Mouse (Mus musculus) hindbrain, embryonic 13.5 days (tissue): ENCODE data around the gene Minos1. TPM values are rescaled to one million over a fixed set of nuclear protein-coding genes. Genes with fewer than 3 reads are reported as not detected.

Experiments used
- ATAC-seq: fragments of 200-750 bp; cut with Nextera tagmentation; 2 replicates; pipeline ENCODE4 v1.8.0; 2017; ENCODE audit warnings: moderate TSS enrichment; ENCODE audit not compliant: low FRiP score
- H3K27ac ChIP-seq: fragments of 300-500 bp; sonication (generic); 2 replicates; pipeline ENCODE4 v1.5.1; 2015; ENCODE audit warnings: inconsistent platforms, mild to moderate bottlenecking, moderate library complexity
- H3K27me3 ChIP-seq: fragments of 300-500 bp; sonication (generic); 2 replicates; pipeline ENCODE4 v1.6.1; 2015; ENCODE audit warnings: mild to moderate bottlenecking, inconsistent platforms
- H3K36me3 ChIP-seq: fragments of 300-500 bp; sonication (generic); 2 replicates; pipeline ENCODE4 v1.6.1; 2015; ENCODE audit warnings: mild to moderate bottlenecking, inconsistent platforms
- H3K4me1 ChIP-seq: fragments of 300-500 bp; sonication (generic); replicated peaks from 2 replicates; pipeline ENCODE4 v1.6.1; 2015; ENCODE audit warnings: inconsistent platforms
- H3K4me2 ChIP-seq: fragments of 300-500 bp; sonication (generic); 2 replicates; pipeline ENCODE4 v1.6.1; 2015; ENCODE audit warnings: inconsistent platforms, mild to moderate bottlenecking, moderate library complexity
- H3K4me3 ChIP-seq: fragments of 300-500 bp; sonication (generic); 2 replicates; pipeline ENCODE4 v1.5.1; 2015; ENCODE audit warnings: mild to moderate bottlenecking, inconsistent platforms
- H3K9ac ChIP-seq: fragments of 300-500 bp; sonication (generic); 2 replicates; pipeline ENCODE4 v1.6.1; 2015; ENCODE audit warnings: mild to moderate bottlenecking, inconsistent platforms
- H3K9me3 ChIP-seq: fragments of 300-500 bp; sonication (generic); 2 replicates; pipeline ENCODE4 v1.6.1; 2016; ENCODE audit warnings: inconsistent platforms
- WGBS: fragments of 180-500 bp; shearing (Covaris S2); methylation state at CpG from one replicate; pipeline ENCODE4 v1.1.7; 2015; 5-methylcytosine and 5-hydroxymethylcytosine counted together
- polyA plus RNA-seq: library from polyadenylated mRNA; unstranded; fragments of >200 nt; fragmentation: Nextera tagmentation; extraction: Ambion mirVana; gene quantifications from 2 replicates; pipeline ENCODE4 v1.2.1, GENCODE M21; 2015

Minos1 gene
- polyA plus RNA-seq, result 424 and 441 TPM in 2 replicates

DNA sequence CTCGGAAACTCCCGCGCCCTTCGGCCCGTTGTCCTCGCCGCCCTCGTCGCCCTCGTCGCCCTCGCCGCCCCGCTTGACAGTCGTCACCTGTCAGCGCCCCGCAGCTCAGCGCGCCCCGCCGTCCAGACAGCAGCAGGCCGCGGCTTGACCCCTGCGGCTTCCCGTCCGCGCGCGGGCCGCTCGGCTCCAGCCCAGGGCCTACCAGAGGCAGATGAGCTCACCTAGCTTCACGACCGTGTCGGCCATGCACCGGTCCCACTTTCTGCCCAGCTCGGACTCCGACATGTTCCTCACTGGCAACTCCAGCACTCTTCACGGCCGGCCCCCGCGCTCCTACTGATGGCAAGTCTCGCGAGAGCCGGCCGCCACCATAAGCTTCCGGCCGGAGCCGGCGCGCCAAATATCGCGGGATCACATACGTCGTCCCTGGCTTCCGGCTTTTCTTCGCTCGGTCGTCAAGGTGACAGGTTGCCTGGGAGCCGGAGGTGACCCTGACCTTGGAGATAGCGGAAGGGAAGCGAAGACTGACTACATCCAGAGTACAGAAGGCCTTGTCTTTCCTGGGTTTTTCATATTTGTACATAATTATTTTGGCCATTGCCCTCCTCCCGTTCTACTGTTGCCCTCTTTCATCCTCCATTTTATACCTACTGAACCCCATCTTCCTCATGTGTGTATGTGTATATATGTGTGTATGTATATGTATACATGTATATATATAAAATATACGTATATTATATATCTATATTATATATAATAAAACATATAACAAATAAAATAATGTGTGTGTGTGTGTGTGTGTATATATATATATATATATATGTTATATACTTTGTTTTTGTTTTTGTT, at the start of gene Minos1:
Gene Minos1, minus strand, starts transcription at position 413 of the 849 bp plus-strand sequence.
- H3K27ac ChIP-seq, result peak within 1 kb of the TSS; percentile 93
- no peaks in the 10 kb centered on the region for H3K9me3 ChIP-seq
- no peaks in the 10 kb centered on the region for H3K27me3 ChIP-seq
- H3K4me2 ChIP-seq, result peak within 1 kb of the TSS; percentile 95
- under 1% methylated on average over 63 of the region's 63 CpGs for WGBS
- no peaks in the 10 kb centered on the region; the same call in 1 of the 2 replicates for H3K36me3 ChIP-seq
- H3K4me3 ChIP-seq, result peak within 1 kb of the TSS; percentile 97
- peaks cover 27% of the 10 kb centered on the region for H3K4me1 ChIP-seq
- H3K9ac ChIP-seq, result peak within 1 kb of the TSS; percentile 98
- peak; percentile 97 for ATAC-seq

DNA sequence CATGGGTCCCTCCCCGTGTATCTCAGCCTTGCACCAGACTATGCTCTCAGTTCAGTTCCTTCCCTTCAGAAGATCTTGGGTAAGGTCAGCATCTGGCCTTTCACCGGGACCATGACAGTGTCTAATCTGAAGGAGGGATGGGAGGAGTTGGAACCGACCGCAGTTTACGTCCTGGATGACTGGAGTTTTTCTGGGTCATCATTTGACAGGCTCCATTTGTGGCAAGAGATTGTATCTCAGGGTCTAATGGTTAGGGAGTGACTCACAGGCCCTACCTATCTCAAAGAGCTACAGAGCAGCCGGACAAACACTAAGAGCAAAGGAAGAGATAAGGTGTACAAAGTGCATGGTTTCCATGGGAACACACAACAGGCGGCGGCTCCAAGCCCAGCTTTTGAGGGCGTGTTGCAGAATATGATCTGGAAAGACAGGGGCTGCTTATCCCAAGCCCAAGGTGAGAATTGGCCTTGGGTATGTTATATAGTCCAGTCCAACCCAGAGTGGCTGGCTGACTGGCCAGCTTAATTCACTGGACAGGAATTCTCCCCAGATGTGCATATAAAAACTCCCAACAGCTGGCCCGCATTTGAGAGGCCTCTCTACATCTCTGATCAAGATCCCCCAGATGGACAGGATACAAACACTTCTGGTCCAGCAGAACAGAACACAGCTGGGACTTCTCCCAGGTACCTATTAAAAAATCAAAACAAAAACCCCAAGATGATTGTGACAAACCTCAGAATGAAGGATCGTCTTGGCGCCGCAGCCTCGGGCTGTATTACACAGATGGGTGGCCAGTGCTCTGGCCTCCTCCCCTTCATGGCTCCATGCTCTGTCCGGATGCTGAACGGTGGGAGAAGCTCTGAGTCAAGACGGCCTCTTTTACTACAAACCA, 49.1 kb upstream of the Minos1 start:
- no peak overlapping the region for H3K4me2 ChIP-seq
- H3K9ac ChIP-seq, result no peak overlapping the region
- WGBS, result 90% methylated on average over 17 of the region's 17 CpGs
- H3K27ac ChIP-seq, result no peak overlapping the region
- no peak overlapping the region for H3K4me3 ChIP-seq
- no peaks in the 10 kb centered on the region for H3K27me3 ChIP-seq
- H3K36me3 ChIP-seq, result no peaks in the 10 kb centered on the region
- H3K4me1 ChIP-seq, result 0 out of 2 replicates have a peak, but pooled peaks cover 2% of the 10 kb centered on the region
- no peak for ATAC-seq
- peaks cover 3% of the 10 kb centered on the region; the same call in 1 of the 2 replicates for H3K9me3 ChIP-seq

DNA sequence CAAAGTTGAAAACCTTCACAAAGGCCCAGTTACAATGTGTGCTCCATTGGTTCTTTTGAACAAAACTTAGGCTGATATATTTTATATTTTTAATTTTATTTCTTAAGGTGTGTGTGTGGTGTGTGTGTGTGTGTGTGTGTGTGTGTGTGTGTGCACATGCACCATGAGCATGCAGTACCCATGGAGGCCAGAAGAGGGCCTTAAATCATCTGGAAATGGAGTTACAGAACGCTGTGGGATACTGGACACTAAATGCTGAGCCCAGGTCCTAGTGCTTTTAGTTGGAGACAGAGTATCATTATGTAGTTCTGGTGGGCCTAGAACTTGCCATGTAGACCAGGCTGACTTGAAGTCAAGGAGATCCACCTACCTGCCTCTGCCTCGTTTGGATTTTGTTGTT, 48.3 kb upstream of the Minos1 start:
- Histone ChIP-seq H3K4me1 (0 out of 2 replicates have a peak, but pooled peaks cover 2% of the 10 kb centered on the region), H3K27ac (no peak overlapping the region), H3K9ac (no peak overlapping the region), H3K4me3 (no peak overlapping the region), H3K36me3 (no peaks in the 10 kb centered on the region), H3K9me3 (peaks cover 3% of the 10 kb centered on the region; the same call in 1 of the 2 replicates), H3K4me2 (no peak overlapping the region), H3K27me3 (no peaks in the 10 kb centered on the region)
- ATAC-seq, result no peak
- 76% methylated on average over 2 of the region's 2 CpGs for WGBS

DNA sequence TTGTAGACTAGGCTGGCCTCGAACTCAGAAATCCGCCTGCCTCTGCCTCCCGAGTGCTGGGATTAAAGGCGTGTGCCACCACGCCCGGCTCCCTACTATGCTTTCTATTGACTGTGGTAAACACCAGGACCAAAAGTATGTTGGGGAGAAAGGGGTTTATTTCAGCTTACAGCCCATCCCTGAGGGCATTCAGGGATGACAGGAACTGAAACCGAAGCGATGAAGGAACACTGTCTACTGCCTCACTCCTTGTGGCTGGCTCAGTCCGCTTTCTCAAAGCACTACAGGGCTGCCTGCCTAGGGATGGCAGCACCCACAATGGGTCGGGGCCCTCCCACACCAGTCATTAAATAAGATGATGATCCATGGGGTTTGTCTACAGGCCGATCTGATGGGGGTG, 47.5 kb upstream of the Minos1 start:
- Histone ChIP-seq H3K9me3 (peaks cover 3% of the 10 kb centered on the region; the same call in 1 of the 2 replicates), H3K4me3 (no peak overlapping the region), H3K27ac (no peak overlapping the region), H3K4me1 (0 out of 2 replicates have a peak, but pooled peaks cover 2% of the 10 kb centered on the region), H3K9ac (no peak overlapping the region), H3K27me3 (no peaks in the 10 kb centered on the region), H3K36me3 (no peaks in the 10 kb centered on the region), H3K4me2 (no peak overlapping the region)
- no peak for ATAC-seq
- 95% methylated on average over 11 of the region's 11 CpGs for WGBS

DNA sequence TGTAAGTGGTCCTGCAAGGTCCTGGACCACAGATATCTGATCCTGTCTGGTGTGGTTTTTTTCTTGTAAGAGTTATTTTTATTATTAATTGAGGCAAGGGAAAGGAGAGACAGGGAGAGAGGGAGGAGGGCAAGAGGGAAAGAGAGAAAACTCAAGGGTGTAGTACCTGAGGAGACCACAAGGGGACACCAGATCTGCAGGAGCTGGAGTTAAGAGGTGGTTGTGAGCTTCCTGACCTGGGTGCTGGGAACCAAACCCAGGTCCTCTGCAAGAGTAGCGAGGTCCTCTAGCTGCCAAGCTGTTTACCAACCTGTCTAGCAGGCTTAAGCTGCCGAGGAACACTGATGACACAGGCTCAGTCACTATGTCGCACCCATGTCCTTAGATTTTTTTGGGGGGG, 47.0 kb upstream of the Minos1 start:
- WGBS, result 97% methylated on average over 3 of the region's 3 CpGs
- no peak for ATAC-seq
- no peaks in the 10 kb centered on the region for H3K27me3 ChIP-seq
- H3K9me3 ChIP-seq, result peaks cover 3% of the 10 kb centered on the region; the same call in 1 of the 2 replicates
- H3K36me3 ChIP-seq, result no peaks in the 10 kb centered on the region
- no peak overlapping the region for H3K27ac ChIP-seq
- 0 out of 2 replicates have a peak, but pooled peaks cover 2% of the 10 kb centered on the region for H3K4me1 ChIP-seq
- no peak overlapping the region for H3K9ac ChIP-seq
- no peak overlapping the region for H3K4me2 ChIP-seq
- no peak overlapping the region for H3K4me3 ChIP-seq

DNA sequence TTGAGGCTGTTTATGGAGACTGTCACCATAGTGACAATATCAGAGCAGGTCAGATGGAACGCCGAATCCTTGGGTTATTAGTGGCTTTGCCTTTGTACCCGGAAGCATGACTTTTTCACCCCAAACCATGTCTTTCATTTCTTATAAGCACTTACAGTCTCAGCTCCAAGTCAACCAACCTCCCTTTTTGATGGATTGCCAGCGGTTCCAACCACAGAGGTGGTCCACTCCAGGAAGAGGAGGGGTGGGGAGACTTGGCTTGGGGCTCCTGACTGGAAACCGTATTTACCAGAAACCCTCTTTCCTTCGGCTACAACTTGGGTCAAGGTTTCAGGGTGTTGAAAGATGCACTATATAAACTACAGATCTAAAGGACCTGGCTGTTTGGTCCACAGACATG, 45.1 kb upstream of the Minos1 start:
- H3K27ac ChIP-seq, result no peak overlapping the region
- H3K36me3 ChIP-seq, result no peaks in the 10 kb centered on the region
- no peaks in the 10 kb centered on the region for H3K27me3 ChIP-seq
- H3K4me3 ChIP-seq, result no peak overlapping the region
- ATAC-seq, result no peak
- H3K4me2 ChIP-seq, result no peak overlapping the region
- H3K9ac ChIP-seq, result no peak overlapping the region
- WGBS, result 71% methylated on average over 6 of the region's 6 CpGs
- 0 out of 2 replicates have a peak, but pooled peaks cover 2% of the 10 kb centered on the region for H3K4me1 ChIP-seq
- peaks cover 3% of the 10 kb centered on the region; the same call in 1 of the 2 replicates for H3K9me3 ChIP-seq

DNA sequence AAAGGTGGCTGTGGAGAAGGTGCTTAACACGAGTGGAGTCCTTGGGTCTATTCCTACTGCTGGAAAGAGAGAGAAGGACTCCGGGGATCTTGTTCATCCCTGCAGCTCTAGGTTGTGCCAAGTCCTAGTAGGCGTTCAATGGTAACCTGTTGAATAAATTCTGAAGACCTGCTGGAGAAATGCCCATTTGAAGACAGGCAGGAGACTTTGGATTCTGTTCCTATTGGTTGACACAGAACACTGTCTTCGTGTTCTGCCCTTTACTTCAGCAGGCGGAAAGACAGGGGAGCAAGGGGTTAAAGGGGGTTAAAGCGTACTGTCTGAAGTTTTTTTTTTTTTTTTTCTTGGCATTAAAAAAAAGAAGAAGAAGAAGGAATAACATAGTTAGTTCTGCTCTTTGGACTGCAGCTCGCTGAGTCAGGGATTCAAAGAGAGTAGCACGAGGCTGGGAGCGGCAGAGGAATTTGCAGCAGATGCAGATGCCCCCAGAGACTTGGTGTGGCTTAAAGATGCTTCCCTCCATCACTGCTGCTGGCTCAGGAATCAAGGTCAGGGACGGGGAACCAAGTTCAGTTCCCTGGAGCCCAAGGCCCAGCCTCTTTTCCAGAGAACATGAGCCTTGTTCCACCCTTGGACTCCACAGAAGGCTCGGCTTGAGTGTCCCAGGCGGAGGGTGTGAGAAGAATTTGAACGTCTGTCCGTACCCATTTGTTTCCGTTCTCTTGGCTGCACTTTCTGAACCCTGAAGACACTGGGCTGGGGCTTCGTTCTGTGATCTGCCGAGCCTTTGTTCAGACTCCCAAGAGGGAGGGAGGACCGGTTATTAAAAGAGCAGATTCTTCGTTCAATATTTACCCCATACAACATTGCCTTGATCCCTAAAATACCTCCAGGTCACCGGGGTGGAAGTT, 44.4 kb upstream of the Minos1 start:
- Histone ChIP-seq H3K27ac (no peak overlapping the region), H3K4me3 (no peak overlapping the region), H3K36me3 (no peaks in the 10 kb centered on the region), H3K27me3 (no peaks in the 10 kb centered on the region), H3K9me3 (peaks cover 3% of the 10 kb centered on the region; the same call in 1 of the 2 replicates), H3K9ac (no peak overlapping the region), H3K4me1 (0 out of 2 replicates have a peak, but pooled peaks cover 2% of the 10 kb centered on the region), H3K4me2 (no peak overlapping the region)
- no peak for ATAC-seq
- WGBS, result 61% methylated on average over 20 of the region's 20 CpGs

DNA sequence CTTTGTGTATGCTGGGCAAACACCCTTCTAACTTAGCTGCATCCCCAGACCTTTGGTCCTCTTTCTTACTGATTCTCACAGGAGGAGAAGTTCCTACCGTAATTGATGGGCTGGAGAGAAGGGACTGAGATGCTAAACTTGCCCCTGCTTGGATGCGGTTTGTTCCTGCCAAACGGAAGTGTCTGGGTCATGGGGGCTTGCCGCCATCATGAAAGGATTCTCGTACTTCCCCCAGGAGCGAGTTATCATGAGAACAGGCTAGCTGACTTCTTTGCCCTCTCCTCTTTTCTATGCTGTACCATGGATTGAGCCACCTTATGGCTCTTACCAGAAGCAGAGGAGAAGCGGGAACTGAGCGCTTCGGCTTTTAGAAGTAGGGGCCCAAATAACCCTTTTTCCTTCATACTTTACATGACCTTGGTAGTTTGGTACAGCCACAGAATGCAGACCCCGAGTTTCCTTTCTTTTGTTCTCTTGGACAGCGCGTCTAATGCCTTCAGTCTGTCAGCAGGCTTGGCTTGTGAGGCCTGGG, 38.9 kb upstream of the Minos1 start:
- no peak overlapping the region for H3K9ac ChIP-seq
- no peaks in the 10 kb centered on the region for H3K4me1 ChIP-seq
- WGBS, result 62% methylated on average over 12 of the region's 12 CpGs
- no peaks in the 10 kb centered on the region for H3K27me3 ChIP-seq
- no peak overlapping the region for H3K4me3 ChIP-seq
- H3K4me2 ChIP-seq, result no peak overlapping the region
- H3K36me3 ChIP-seq, result no peaks in the 10 kb centered on the region
- H3K9me3 ChIP-seq, result no peaks in the 10 kb centered on the region
- no peak overlapping the region for H3K27ac ChIP-seq
- ATAC-seq, result no peak

DNA sequence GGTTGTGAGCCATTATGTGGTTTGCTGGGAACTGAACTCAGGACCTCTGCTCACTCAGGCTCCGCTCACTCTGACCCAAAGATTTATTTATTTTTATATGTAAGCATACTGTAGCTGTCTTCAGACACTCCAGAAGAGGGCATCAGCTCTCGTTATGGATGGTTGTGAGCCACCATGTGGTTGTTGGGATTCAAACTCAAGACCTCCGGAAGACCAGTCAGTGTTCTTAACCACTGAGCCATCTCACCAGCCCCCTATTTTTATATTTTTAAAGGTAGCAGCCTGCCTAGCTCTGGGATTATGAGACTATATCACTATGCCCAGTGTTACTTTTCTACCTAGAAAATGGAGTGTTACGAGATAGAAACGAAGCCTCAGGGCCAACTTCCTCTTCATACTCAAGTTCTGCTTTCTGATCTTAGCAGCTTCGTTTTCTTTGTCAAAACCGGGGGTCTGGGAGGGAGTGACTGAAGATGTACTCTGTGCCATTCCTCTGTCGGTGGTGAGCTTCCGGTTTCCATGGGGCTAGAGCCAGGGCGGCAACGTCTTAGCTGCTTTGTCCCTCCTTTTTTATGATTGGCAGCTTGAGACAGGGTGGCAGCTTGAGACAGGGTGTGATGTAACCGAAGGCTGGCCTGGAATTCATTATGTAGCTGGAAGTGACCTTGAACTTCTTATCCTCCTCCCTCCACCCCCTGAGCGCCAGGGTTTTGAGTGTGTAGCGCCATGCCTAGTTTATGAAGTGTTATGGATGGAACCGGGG, 38.3 kb upstream of the Minos1 start:
- no peaks in the 10 kb centered on the region for H3K36me3 ChIP-seq
- WGBS, result 78% methylated on average over 15 of the region's 15 CpGs
- ATAC-seq, result no peak
- H3K9ac ChIP-seq, result no peak overlapping the region
- no peak overlapping the region for H3K4me2 ChIP-seq
- H3K4me3 ChIP-seq, result no peak overlapping the region
- H3K27me3 ChIP-seq, result no peaks in the 10 kb centered on the region
- H3K4me1 ChIP-seq, result no peaks in the 10 kb centered on the region
- no peaks in the 10 kb centered on the region for H3K9me3 ChIP-seq
- no peak overlapping the region for H3K27ac ChIP-seq

DNA sequence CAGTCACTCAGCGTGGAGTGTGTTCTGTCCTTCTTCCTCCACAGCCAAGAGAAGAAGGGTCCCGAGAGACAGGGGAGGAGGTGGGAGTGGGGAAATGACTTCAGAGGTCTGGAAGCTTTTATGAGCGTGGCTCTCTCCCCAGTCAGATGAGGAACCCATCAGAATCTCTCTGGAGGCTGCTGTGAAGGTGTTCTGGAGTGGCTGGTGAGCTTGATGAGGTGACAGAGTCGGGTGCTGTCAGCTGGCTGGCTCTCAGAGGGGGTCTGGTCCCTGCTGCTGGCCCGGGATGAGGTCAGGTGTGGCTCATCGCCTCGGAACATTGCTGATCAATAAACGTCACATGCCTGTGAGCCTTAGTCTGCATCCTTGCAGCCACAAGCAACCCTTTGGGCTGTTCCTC, 36.2 kb upstream of the Minos1 start:
- Histone ChIP-seq H3K27me3 (no peaks in the 10 kb centered on the region), H3K9ac (no peak overlapping the region), H3K4me1 (no peaks in the 10 kb centered on the region), H3K27ac (no peak overlapping the region), H3K36me3 (no peaks in the 10 kb centered on the region), H3K4me2 (no peak overlapping the region), H3K4me3 (no peak overlapping the region), H3K9me3 (no peaks in the 10 kb centered on the region)
- ATAC-seq, result no peak
- 73% methylated on average over 8 of the region's 8 CpGs for WGBS

DNA sequence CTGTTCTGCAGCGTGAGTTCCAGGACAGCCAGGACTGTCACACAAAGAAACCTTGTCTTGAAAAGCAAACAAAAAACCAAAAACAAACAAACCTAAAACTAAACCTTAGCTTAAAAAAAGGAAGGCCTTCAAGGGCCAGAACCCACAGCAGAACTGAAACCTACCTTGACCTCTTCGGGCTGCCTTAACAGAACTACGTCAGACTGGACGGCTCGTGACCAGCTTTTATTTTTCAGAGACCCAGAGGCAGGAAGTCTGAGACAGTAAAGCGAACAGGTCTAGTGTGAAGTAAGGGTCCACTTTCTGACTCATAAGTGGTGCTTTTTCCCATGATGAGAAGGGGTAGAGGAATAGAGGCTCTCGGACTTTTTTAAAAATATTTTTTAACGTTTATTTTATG, 35.3 kb upstream of the Minos1 start:
- Histone ChIP-seq H3K4me2 (no peak overlapping the region), H3K27me3 (no peaks in the 10 kb centered on the region), H3K4me3 (no peak overlapping the region), H3K36me3 (no peaks in the 10 kb centered on the region), H3K27ac (no peak overlapping the region), H3K9ac (no peak overlapping the region), H3K4me1 (no peaks in the 10 kb centered on the region), H3K9me3 (no peaks in the 10 kb centered on the region)
- no peak for ATAC-seq
- WGBS, result 88% methylated on average over 8 of the region's 8 CpGs
